Mouse (Mus musculus): Measurements from ENCODE around the gene Abcf3.

GRCm38 (mm10) chr16:20540438-20540837 is 7.9 kb upstream of the Abcf3 start:
- TF ChIP-seq CTCF (IDR thresholded peaks at IDR 0.05; ENCODE audit: borderline replicate concordance, insufficient read depth, low read length) (no peak), POLR2A (IDR thresholded peaks at IDR 0.05; ENCODE audit: low read depth, low read length) (no peak)
